Mouse (Mus musculus) erythroblast, embryonic 14.5 days (primary cell): ENCODE data around the gene Mrpl51. TPM values are rescaled to one million over a fixed set of nuclear protein-coding genes. Genes with fewer than 3 reads are reported as not detected.

ENCODE experiments used
- H3K27me3 ChIP-seq: 2 replicates; pipeline ENCODE4 v1.6.1; 2012; ENCODE audit warnings: inconsistent platforms; ENCODE audit not compliant: control insufficient read depth
- H3K36me3 ChIP-seq: 2 replicates; pipeline ENCODE4 v1.6.1; 2012; ENCODE audit warnings: mild to moderate bottlenecking, inconsistent platforms; ENCODE audit not compliant: control insufficient read depth
- H3K4me1 ChIP-seq: 2 replicates; pipeline ENCODE4 v1.6.1; 2012; ENCODE audit warnings: inconsistent platforms; ENCODE audit not compliant: control insufficient read depth
- H3K4me3 ChIP-seq: replicated peaks from 2 replicates; pipeline ENCODE3; 2012; ENCODE audit warnings: moderate library complexity, mild to moderate bottlenecking, inconsistent platforms
- H3K9me3 ChIP-seq: 2 replicates; pipeline ENCODE4 v1.6.1; 2012; ENCODE audit warnings: low read length, inconsistent platforms, mixed read lengths; ENCODE audit not compliant: control insufficient read depth
- GATA1 ChIP-seq: IDR thresholded peaks from 2 replicates; pipeline ENCODE4 v1.6.1; 2012; ENCODE audit warnings: low read length, inconsistent platforms, mixed read lengths
- TAL1 ChIP-seq: IDR thresholded peaks from 3 replicates; pipeline ENCODE4 v1.6.1; 2012; ENCODE audit warnings: low read length, inconsistent platforms, mixed read lengths
- polyA plus RNA-seq: library from polyadenylated mRNA; stranded (reverse); fragments of >175 nt; gene quantifications from 2 replicates; pipeline ENCODE4 v1.2.3, GENCODE M21; 2012

Mrpl51 gene
- polyA plus RNA-seq, 1 experiment, result 22.8 TPM

GRCm38 (mm10) chr6:125197166-125197565 is 5.6 kb downstream of the Mrpl51 start:
- Histone ChIP-seq H3K9me3 (no peaks in the 10 kb centered on the region), H3K4me1 (peaks cover 15% of the 10 kb centered on the region)

GRCm38 (mm10) chr6:125210436-125210835 is 18.8 kb downstream of the Mrpl51 start:
- Histone ChIP-seq H3K4me1 (peaks cover 5% of the 10 kb centered on the region), H3K9me3 (peaks cover 4% of the 10 kb centered on the region; the same call in 1 of the 2 replicates), H3K4me3 (no peak overlapping the region), H3K27me3 (peaks cover 39% of the 10 kb centered on the region), H3K36me3 (no peaks in the 10 kb centered on the region)
- TF ChIP-seq GATA1, result no peak
- no peak for TF ChIP-seq TAL1

More at GRCm38 (mm10) chr6:125197166-125197565, 5.6 kb downstream of the Mrpl51 start:
- no peak overlapping the region for H3K4me3 ChIP-seq
- peaks cover 41% of the 10 kb centered on the region for H3K36me3 ChIP-seq
- no peak for TF ChIP-seq GATA1
- TF ChIP-seq TAL1, result no peak
- H3K27me3 ChIP-seq, result no peaks in the 10 kb centered on the region

GRCm38 (mm10) chr6:125212621-125213020 is 21.0 kb downstream of the Mrpl51 start:
- no peak for TF ChIP-seq TAL1
- no peak for TF ChIP-seq GATA1
- Histone ChIP-seq H3K4me3 (no peak overlapping the region), H3K36me3 (no peaks in the 10 kb centered on the region), H3K9me3 (peaks cover 4% of the 10 kb centered on the region; the same call in 1 of the 2 replicates), H3K4me1 (peaks cover 19% of the 10 kb centered on the region), H3K27me3 (peaks cover 39% of the 10 kb centered on the region)

GRCm38 (mm10) chr6:125213129-125213528 is 21.5 kb downstream of the Mrpl51 start:
- Histone ChIP-seq H3K36me3 (no peaks in the 10 kb centered on the region), H3K9me3 (peaks cover 4% of the 10 kb centered on the region; the same call in 1 of the 2 replicates), H3K27me3 (peaks cover 39% of the 10 kb centered on the region), H3K4me3 (no peak overlapping the region), H3K4me1 (peaks cover 19% of the 10 kb centered on the region)
- TF ChIP-seq TAL1, result no peak
- TF ChIP-seq GATA1, result no peak

- H3K27me3 ChIP-seq, result peaks cover 39% of the 10 kb centered on the region
- H3K36me3 ChIP-seq, result no peaks in the 10 kb centered on the region; the same call in 1 of the 2 replicates
- H3K4me1 ChIP-seq, result peaks cover 22% of the 10 kb centered on the region
- TF ChIP-seq TAL1, result no peak
- TF ChIP-seq GATA1, result no peak
- no peak overlapping the region for H3K4me3 ChIP-seq
- H3K9me3 ChIP-seq, result peaks cover 4% of the 10 kb centered on the region; the same call in 1 of the 2 replicates
These were observed 22.1 kb downstream of the Mrpl51 start for GRCm38 (mm10) chr6:125213715-125214114.

GRCm38 (mm10) chr6:125215148-125215954 is 23.8 kb downstream of the Mrpl51 start, which contains the start of gene Vamp1:
Vamp1 (plus strand) TSS chr6:125215551.
- TF ChIP-seq TAL1, result no peak
- no peak for TF ChIP-seq GATA1
- peak within 1 kb of the TSS; percentile 76 for H3K4me3 ChIP-seq
- no peaks in the 10 kb centered on the region for H3K9me3 ChIP-seq

GRCm38 (mm10) chr6:125216898-125217297 is 25.3 kb downstream of the Mrpl51 start:
- TF ChIP-seq TAL1 (no peak), GATA1 (no peak)
- peaks cover 22% of the 10 kb centered on the region for H3K4me1 ChIP-seq
- H3K27me3 ChIP-seq, result peaks cover 25% of the 10 kb centered on the region
- peaks cover 19% of the 10 kb centered on the region for H3K36me3 ChIP-seq
- no peak overlapping the region for H3K4me3 ChIP-seq
- no peaks in the 10 kb centered on the region for H3K9me3 ChIP-seq

More at GRCm38 (mm10) chr6:125215148-125215954, 23.8 kb downstream of the Mrpl51 start, which contains the start of gene Vamp1:
- H3K36me3 ChIP-seq, result peaks cover 11% of the 10 kb centered on the region
- H3K27me3 ChIP-seq, result peaks cover 36% of the 10 kb centered on the region
- H3K4me1 ChIP-seq, result peaks cover 22% of the 10 kb centered on the region

GRCm38 (mm10) chr6:125217899-125218298 is 26.3 kb downstream of the Mrpl51 start:
- H3K4me1 ChIP-seq, result peaks cover 22% of the 10 kb centered on the region
- H3K4me3 ChIP-seq, result no peak overlapping the region
- H3K9me3 ChIP-seq, result no peaks in the 10 kb centered on the region
- peaks cover 16% of the 10 kb centered on the region for H3K27me3 ChIP-seq
- no peak for TF ChIP-seq GATA1
- no peak for TF ChIP-seq TAL1
- peaks cover 21% of the 10 kb centered on the region for H3K36me3 ChIP-seq

GRCm38 (mm10) chr6:125218963-125219362 is 27.4 kb downstream of the Mrpl51 start:
- Histone ChIP-seq H3K36me3 (peaks cover 23% of the 10 kb centered on the region), H3K4me3 (no peak overlapping the region)
- TF ChIP-seq GATA1 (no peak), TAL1 (no peak)

More at GRCm38 (mm10) chr6:125218963-125219362, 27.4 kb downstream of the Mrpl51 start:
- Histone ChIP-seq H3K9me3 (no peaks in the 10 kb centered on the region), H3K27me3 (peaks cover 6% of the 10 kb centered on the region), H3K4me1 (peaks cover 22% of the 10 kb centered on the region)
